Mouse (Mus musculus): ENCODE data around the gene Lrrc40.

Gene Lrrc40

DNA sequence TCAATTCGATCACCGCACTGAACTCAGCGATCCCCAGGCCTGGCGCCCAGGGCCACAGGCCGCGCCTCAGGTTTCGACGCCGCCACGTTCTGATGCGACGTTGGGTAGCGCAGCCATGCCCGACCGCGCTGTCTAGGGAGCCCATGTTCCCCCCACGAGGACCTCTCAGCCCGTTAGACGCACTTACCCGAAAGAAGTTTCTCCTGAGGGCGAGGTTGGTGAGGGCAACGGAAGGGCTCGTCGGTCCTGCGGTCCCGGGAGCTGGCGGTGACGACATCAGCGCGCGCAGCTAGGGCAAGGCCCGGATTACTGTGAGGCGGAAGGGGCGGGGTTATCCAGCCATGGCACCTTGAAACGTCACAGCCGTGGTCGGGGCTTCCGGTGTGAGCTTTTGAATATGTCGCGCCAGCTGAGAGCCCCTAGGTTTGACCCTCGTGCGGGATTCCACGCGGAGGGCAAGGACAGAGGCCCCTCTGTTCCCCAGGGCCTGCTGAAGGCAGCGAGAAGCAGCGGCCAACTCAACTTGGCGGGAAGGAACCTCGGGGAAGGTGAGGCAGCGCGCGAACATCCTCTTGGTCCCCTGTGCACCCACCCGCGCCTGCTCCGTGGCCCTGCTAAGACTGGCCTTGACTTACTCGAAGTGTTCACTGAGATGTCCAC is at the start of gene Lrrc40, which contains the start of gene Srsf11:
TSS of gene Lrrc40 (plus strand) at position 334 of the 660 bp plus-strand sequence.
TSS of gene Srsf11 (minus strand) at position 311 of the 660 bp plus-strand sequence.
- DNase-seq, result peak; percentile 93 to 95

- DNase-seq, result peak; percentile 81 to 91
Measured at GRCm38 (mm10) chr3:157993322-157993721, 43.1 kb upstream of the Lrrc40 start.

GRCm38 (mm10) chr3:157995726-157996125 is 40.7 kb upstream of the Lrrc40 start:
- DNase-seq, result peak; percentile 19 to 56

- no peak for DNase-seq
Measured at GRCm38 (mm10) chr3:157998742-157999369, 37.6 kb upstream of the Lrrc40 start.

DNA sequence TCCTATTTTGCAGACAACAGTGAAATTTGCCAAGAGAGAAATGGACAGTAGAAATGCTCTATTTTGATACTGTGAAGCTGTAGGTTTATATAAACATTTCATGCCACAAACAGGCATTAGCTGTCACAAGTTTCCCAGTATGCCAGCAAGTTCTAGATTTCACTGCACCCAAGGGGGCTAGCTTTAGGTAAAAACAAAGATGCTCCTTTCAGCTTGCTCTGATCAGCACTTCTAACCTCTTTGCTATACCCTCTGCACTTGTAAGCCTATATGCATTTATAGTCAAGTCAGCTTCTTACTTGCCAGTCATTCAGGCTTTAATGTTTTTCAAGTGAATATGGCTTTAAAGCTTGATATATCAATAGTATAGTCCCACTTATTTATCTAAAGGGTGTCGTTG is 27.8 kb upstream of the Lrrc40 start:
- no peak for DNase-seq

DNA sequence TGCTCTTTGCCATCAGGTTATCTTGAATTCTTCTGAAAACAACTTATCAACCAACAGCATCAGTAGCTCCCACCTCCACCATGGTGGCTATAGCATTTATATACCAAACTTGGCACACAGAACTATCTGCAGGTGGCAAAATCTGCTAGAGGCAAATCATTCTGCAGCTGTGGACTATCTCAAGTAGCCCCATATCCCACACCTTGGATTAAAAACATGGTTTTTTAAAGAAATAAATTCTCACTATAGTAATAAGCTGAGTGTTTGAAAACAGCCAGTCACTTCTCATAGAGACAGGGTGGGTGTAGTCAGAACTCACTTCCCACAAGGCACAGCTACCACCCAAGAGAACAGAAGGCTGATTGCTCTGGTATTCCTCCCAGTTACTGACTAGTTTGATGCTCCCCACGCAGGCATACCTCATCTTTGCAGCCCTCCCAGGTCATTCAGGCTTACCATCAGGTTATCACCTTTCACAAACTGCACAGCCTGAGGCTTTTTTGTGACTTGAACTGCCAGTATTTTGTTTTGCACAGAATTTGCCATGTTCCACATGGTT is 26.6 kb upstream of the Lrrc40 start:
- no peak for DNase-seq

DNA sequence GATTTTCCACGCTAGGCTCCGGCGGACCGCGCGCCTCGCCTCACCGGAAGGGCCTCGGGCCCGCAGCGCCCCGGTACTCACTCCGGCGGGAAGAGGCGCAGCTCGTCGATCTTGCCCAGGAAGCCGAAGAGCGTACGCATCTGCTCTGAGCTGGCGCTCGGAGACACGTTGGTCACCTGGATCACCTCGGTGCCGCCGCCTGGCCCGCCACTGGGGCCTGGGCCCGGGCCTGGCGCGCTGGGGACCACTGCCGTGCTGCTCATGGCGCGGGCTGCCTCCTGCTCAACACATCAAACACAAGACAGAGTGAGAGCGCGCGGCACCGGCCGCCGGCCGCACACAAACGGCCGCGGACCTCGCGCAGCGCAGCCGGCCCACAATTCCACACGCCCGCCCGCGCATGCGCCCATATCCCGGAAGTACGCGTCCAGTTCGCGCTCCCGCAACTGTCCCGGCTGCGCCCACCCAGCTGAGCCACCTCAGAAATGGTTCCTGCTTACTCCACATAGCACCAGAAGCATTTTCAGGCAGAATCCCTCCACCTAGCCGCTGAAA is 5.0 kb upstream of the Lrrc40 start:
- peak; percentile 80 to 86 for DNase-seq

GRCm38 (mm10) chr3:158032106-158032505 is 4.4 kb upstream of the Lrrc40 start:
- no peak for DNase-seq

DNA sequence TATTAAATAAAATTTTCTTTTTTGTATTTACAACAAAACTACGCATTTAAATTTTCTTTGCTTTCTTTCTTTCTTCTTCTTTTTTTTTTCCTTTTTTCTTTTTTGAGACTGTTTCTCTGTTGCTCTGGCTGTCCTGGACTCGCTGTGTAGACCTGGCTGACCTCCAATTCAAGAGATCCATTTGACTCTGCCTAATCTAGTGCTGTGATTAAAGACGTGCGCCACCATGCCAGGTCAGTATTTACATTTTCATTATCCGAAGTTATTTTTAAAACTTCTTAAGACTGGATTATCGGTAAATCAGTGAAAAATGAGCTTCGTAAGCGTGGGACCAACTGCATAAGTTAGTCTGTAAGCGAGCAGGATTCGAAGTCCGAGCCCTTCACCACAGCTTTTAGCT is 596 bp upstream of the Lrrc40 start:
- peak; percentile 16 to 23 for DNase-seq

- DNase-seq, result no peak
Measured at GRCm38 (mm10) chr3:158038106-158038505, 1.6 kb downstream of the Lrrc40 start.

DNA sequence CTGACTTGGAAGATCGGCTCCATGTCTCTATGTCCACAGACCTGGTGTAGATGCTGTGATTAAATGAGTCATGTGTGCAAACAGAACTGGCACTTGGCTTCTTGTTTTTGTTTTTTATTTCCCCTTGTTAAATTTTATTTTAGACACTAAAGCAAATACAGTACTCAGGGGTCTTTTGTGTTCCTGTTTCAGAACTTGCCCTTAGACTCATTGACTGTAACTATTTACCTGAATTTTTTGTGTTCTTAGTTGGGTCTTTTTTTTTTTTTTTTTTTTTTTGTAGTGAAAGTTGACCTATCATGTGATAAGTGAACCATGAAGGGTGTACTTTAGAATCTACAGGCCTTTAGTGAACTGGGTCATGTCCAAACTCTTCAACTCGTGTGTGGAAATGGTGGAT is 4.3 kb downstream of the Lrrc40 start:
- DNase-seq, result peak in 1 of 2 experiments; percentile 9

DNA sequence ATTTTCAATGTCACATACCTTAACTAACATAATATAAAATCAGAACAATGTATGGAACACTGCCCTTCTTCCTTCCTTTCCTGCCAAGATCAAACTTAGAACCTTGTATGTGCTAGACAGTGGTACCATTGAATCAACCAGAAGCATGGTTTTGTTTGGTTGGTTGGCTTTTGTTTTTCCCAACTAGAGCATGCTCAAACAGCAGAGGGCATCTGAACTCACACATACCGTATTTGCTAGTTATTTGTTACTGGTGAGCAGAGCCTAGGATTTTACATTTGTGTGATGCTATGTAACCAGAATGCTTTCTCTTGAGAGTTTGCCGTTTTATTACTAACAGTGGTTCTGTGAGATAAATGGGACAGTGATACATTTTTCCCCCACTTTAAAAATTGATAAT is 13.0 kb downstream of the Lrrc40 start:
- no peak for DNase-seq

- no peak for DNase-seq
Measured at GRCm38 (mm10) chr3:158060621-158061291, 24.3 kb downstream of the Lrrc40 start.

DNA sequence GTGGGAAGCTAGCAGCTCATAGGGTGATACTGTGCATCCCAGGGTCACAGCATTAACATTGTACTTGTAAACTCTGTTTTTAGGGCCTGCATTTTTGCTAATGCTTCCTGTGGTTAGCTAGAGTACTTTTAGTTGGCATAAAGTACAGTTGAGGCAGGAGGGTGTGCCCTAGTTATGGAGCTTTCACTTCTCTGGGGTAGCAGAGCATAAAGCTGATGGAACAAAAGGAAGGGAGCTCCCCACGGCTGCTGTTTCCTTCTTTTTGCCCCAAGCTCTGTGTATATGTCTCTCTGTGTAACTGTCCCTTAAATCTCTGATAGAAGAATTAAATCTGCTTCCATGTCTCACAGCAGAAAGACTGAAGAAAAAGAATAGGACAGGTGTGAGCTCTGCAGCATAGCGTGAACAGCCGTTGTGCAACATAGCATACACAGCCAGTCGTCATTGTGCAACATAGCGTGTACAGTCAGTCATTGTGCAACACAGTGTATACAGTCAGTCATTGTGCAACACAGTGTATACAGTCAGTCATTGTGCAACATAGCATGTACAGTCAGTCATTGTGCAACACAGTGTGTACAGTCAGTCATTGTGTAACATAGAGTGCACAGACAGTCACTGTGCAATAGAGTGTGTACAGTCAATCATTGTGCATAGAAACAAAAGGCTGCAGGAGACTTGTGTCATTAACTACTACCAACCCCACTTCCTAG is 25.5 kb downstream of the Lrrc40 start:
- no peak for DNase-seq

GRCm38 (mm10) chr3:158065256-158065655 is 28.8 kb downstream of the Lrrc40 start:
- DNase-seq, result no peak

GRCm38 (mm10) chr3:158067916-158068315 is 31.5 kb downstream of the Lrrc40 start:
- no peak for DNase-seq

DNA sequence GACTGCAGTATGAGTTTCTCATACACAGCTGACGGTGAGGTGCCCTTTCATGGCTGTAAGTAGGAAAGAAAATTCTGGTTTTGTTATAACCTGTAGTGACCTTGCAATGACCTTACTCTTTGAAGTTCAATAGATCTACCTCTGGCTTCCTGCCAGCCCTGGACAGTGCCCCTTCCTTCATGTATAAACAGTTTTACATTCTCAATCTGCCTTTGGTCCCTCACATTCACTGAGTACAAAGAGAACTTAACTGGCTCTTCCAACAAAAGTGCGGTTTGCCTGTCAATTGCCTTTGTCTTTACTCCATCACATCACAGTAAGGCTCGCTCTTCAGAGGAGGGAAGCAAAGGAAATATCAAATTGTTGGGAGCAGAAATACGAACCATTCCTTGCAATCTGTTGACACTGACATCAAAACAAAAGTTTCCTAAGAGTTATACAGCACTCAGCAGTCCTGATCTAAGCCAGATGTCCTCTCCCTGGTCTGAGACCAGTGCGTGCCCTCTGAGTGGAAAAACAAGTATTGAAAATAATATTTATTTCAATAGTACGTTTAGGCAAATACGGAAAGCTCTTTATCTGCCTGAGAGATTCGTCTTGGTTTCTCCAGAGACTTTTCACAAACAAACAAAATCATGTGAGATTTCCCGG is 32.3 kb downstream of the Lrrc40 start:
- DNase-seq, result no peak

GRCm38 (mm10) chr3:158075004-158075403 is 38.5 kb downstream of the Lrrc40 start:
- DNase-seq, result no peak

- no peak for DNase-seq
Measured at GRCm38 (mm10) chr3:158076685-158077379, 40.4 kb downstream of the Lrrc40 start.

DNA sequence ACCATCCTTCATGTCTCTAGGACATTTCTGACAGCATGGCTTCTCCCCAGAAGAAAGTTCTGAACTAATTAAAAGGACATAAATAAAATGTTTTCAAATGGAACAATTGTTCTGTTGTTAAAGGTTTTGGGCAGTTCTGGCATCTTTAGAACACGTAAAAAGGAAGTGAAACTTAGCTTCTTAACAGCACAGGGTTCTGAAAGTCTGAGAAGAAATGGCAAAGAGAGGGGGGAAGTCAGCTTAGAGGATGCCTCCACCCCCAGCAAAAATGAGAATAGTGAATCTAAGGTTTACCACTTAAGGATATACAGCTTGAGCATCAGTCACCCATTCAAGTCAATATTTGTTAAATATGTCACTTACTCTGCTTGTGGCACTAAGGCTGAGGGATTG is 40.9 kb downstream of the Lrrc40 start:
- DNase-seq, result no peak

GRCm38 (mm10) chr3:158077828-158078227 is 41.4 kb downstream of the Lrrc40 start:
- DNase-seq, result no peak

- no peak for DNase-seq
Measured at GRCm38 (mm10) chr3:158091601-158092000, 55.1 kb downstream of the Lrrc40 start.

Measured in kidney, adult 8-10 months (tissue).